Mouse (Mus musculus): Measurements from ENCODE around the gene Arhgef18.

DNA sequence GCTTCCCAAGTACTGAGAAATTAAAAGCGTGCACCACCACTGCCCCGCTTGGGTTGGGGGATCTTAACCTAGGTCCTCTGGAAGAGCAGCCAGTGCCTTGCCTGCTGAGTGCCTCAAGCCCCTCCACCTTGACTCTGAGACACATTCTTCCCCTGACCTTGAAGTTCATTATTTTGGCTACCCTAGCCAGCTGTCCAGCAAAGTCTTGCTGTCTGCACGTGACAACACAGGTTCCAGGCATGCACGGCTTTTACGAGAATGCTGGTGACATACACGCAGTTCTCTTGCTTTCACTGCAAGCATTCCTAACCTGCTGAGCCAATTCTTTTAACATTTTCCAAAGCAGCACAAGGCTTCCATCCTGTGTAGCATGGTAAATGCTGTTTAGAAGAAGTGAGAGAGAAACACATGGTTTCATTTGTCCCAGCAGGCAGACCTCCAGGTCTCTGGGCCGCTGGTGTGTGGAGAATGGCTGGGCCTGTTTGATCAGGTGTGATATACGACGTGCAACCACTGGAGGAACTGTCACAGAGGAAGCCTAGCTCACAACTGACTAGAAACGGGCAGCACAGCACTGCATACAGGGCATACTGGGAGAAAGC, 27.4 kb downstream of the Arhgef18 start:
- TF ChIP-seq CTCF (IDR thresholded peaks at IDR 0.05; ENCODE audit: insufficient read depth, low read length) (no peak), POLR2A (IDR thresholded peaks at IDR 0.05; ENCODE audit: borderline replicate concordance, extremely low read depth, low read depth, low read length) (no peak)
